Mouse (Mus musculus): ENCODE results near the gene Ciao2a.

DNA sequence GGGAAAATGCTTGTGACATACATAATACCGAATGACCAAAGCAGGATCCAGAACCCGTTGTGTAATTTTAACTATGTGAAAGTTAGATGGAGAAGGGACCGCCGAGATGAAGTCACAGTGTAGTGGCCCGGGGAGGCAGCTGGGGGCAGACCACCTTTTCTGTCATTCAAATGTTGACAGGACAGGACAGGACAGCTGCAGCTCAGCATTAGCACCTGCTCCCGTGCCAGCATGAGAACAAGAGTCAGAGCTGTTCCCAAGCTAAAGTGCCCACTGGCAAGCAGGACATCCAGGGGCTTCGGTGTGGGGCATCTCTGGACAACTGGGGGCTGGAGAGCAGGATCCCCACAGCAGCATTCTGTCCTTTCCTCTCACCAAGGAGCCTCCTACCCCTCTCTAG is 39.3 kb upstream of the Ciao2a start:
- TF ChIP-seq CTCF (IDR thresholded peaks at IDR 0.05; ENCODE audit: extremely low read depth, insufficient read depth, low read length) (no peak), POLR2A (IDR thresholded peaks at IDR 0.05; ENCODE audit: extremely low read depth, insufficient read depth, low read length) (no peak)

All from cortical plate, adult 2 months (tissue).